Mouse (Mus musculus) hindbrain, embryonic 13.5 days (tissue): ENCODE data around the gene Baiap2. TPM values are rescaled to one million over a fixed set of nuclear protein-coding genes. Genes with fewer than 3 reads are reported as not detected.
A peak's percentile ranks its signal among the peaks of the same experiment; 100 is the strongest.

ENCODE experiments used
- ATAC-seq: fragments of 200-750 bp; cut with Nextera tagmentation; 2 replicates; pipeline ENCODE4 v1.8.0; 2017; ENCODE audit warnings: moderate TSS enrichment; ENCODE audit not compliant: low FRiP score
- H3K27ac ChIP-seq: fragments of 300-500 bp; sonication (generic); 2 replicates; pipeline ENCODE4 v1.5.1; 2015; ENCODE audit warnings: inconsistent platforms, mild to moderate bottlenecking, moderate library complexity
- H3K27me3 ChIP-seq: fragments of 300-500 bp; sonication (generic); 2 replicates; pipeline ENCODE4 v1.6.1; 2015; ENCODE audit warnings: mild to moderate bottlenecking, inconsistent platforms
- H3K36me3 ChIP-seq: fragments of 300-500 bp; sonication (generic); 2 replicates; pipeline ENCODE4 v1.6.1; 2015; ENCODE audit warnings: mild to moderate bottlenecking, inconsistent platforms
- H3K4me1 ChIP-seq: fragments of 300-500 bp; sonication (generic); replicated peaks from 2 replicates; pipeline ENCODE4 v1.6.1; 2015; ENCODE audit warnings: inconsistent platforms
- H3K4me2 ChIP-seq: fragments of 300-500 bp; sonication (generic); 2 replicates; pipeline ENCODE4 v1.6.1; 2015; ENCODE audit warnings: inconsistent platforms, mild to moderate bottlenecking, moderate library complexity
- H3K4me3 ChIP-seq: fragments of 300-500 bp; sonication (generic); 2 replicates; pipeline ENCODE4 v1.5.1; 2015; ENCODE audit warnings: mild to moderate bottlenecking, inconsistent platforms
- H3K9ac ChIP-seq: fragments of 300-500 bp; sonication (generic); 2 replicates; pipeline ENCODE4 v1.6.1; 2015; ENCODE audit warnings: mild to moderate bottlenecking, inconsistent platforms
- H3K9me3 ChIP-seq: fragments of 300-500 bp; sonication (generic); 2 replicates; pipeline ENCODE4 v1.6.1; 2016; ENCODE audit warnings: inconsistent platforms
- WGBS: fragments of 180-500 bp; shearing (Covaris S2); methylation state at CpG from one replicate; pipeline ENCODE4 v1.1.7; 2015; 5-methylcytosine and 5-hydroxymethylcytosine counted together
- polyA plus RNA-seq: library from polyadenylated mRNA; unstranded; fragments of >200 nt; fragmentation: Nextera tagmentation; extraction: Ambion mirVana; gene quantifications from 2 replicates; pipeline ENCODE4 v1.2.1, GENCODE M21; 2015

Baiap2 gene
- 10.0 and 12.3 TPM in 2 replicates for polyA plus RNA-seq

DNA sequence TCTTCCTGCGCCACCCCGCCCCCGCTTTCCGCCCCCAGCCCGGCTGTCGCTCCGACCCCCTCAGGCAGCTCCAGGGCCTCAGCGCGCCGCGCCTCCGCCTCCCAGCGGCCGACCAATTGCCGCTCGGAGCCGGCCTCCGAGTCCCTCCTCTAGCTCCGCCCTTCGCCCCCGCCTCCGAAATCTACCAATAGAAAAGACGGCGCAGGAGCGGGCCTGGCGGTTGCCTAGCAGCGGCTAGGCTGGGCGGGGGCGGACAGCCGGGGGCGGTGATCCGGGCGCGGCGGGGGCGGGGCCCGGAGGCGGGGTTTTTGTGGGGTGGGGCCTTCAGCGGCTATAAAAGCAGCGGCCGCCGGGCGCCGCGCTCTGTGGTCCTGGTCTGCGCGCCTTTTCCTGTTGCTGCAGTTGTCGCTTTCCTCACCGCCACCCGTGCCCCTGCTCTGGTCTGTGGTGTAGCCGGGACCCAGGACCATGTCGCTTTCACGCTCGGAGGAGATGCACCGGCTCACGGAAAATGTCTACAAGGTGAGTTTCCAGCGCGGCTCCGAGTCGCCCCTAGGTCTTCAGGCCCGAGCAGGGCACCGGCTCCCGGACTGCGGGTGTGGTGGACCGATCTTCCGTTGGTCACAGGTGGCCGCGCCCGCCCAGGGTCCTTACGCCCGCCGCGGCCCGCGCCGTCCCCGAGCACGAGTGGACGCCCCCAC lies at the start of gene Baiap2:
TSS of gene Baiap2 (plus strand) at position 37 of the 701 bp plus-strand sequence.
- Histone ChIP-seq H3K27me3 (peaks cover 49% of the 10 kb centered on the region), H3K9me3 (no peaks in the 10 kb centered on the region), H3K9ac (peak within 1 kb of the TSS; percentile 81), H3K27ac (peak within 1 kb of the TSS; percentile 75), H3K36me3 (no peaks in the 10 kb centered on the region), H3K4me2 (peak within 1 kb of the TSS; percentile 95), H3K4me1 (peaks cover 69% of the 10 kb centered on the region), H3K4me3 (peak within 1 kb of the TSS; percentile 59)
- peak; percentile 96 for ATAC-seq
- WGBS = 2% methylated on average over 73 of the region's 79 CpGs

DNA sequence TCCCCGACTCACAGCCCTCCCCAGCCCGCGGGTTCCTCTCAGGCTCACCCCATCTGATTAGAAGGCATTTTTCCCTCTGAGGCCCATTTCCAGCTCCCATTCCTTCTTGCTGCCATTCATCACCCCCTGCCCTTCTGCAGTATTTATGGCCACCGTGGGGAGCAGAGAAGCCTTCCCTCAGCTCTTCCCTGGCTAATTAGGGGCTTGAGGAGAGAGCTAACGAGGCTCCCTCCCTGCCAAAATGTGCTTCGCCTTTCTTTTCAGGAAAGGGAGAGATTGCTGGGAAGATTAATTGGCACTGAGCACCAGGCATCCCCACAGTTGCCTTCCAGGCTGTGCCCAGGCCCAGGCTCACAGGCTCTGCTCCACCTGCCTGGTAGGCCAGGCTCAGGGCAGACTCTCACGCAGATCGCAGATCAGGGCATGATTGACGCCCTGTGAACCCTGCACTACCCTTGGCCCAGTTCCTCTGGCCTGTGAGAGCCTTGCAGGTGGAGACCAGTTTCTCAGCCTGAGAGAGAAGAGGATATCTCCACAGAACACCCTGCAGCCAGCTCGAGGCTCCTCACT lies 48.8 kb upstream of the Baiap2 start:
- 0 out of 2 replicates have a peak, but pooled peaks have one; percentile 22 for ATAC-seq
- H3K36me3 ChIP-seq = peaks cover 59% of the 10 kb centered on the region
- no peaks in the 10 kb centered on the region for H3K9me3 ChIP-seq
- H3K9ac ChIP-seq = peak overlapping the region; percentile 59
- no peaks in the 10 kb centered on the region for H3K27me3 ChIP-seq
- H3K4me2 ChIP-seq = no peak overlapping the region
- H3K27ac ChIP-seq = peak overlapping the region; percentile 87
- 63% methylated on average over 10 of the region's 10 CpGs for WGBS
- H3K4me3 ChIP-seq = no peak overlapping the region
- H3K4me1 ChIP-seq = peaks cover 61% of the 10 kb centered on the region

DNA sequence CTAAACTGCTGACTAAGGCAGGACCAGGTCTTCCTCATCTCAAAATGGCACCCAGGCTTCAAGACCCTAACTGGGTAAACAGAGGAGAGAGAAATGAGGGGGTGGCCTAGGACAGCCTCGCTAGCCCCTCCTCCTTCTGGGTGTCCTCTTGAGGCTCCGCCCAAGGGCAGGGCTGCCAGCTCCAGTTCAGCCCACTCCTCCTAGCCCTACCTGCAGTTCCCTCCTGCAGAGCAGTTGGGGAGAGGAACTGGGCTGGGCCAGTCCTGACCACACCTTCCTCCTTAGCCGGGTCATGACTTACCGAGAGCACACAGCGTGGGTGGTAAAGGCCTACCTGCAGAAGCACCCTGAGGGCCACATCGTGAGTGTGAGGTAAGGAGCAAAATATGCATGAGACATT lies 47.9 kb upstream of the Baiap2 start:
- Histone ChIP-seq H3K9ac (no peak overlapping the region), H3K36me3 (peaks cover 56% of the 10 kb centered on the region), H3K27me3 (no peaks in the 10 kb centered on the region), H3K4me2 (no peak overlapping the region), H3K9me3 (no peaks in the 10 kb centered on the region), H3K4me3 (no peak overlapping the region), H3K4me1 (peaks cover 70% of the 10 kb centered on the region), H3K27ac (peak overlapping the region; percentile 87)
- ATAC-seq = no peak
- 75% methylated on average over 6 of the region's 6 CpGs for WGBS

DNA sequence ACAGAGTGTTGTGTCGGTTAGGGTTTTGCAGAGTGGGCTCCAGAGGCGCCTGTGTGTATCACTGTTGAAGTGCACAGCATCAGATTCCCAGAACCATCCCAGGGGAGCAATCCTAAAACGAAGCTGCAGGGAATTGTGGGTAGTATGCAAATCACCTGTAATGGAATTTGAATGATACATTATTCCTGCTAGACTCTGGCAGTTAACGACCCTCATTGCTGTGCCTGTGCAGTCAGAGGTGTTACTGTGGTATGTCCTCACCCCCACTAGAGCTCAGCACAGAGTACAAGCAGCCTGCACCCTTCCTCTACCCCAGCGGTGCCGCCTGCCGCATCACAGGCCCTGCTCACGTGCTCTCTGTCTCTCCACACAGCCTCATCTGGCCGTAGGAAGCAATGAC lies 45.5 kb upstream of the Baiap2 start:
- H3K36me3 ChIP-seq = peaks cover 37% of the 10 kb centered on the region
- H3K27ac ChIP-seq = peak overlapping the region; percentile 94
- ATAC-seq = peak; percentile 86
- no peaks in the 10 kb centered on the region for H3K9me3 ChIP-seq
- WGBS = 66% methylated on average over 9 of the region's 9 CpGs
- peaks cover 70% of the 10 kb centered on the region for H3K4me1 ChIP-seq
- H3K4me3 ChIP-seq = no peak overlapping the region
- H3K4me2 ChIP-seq = no peak overlapping the region
- H3K9ac ChIP-seq = peak overlapping the region; percentile 55
- H3K27me3 ChIP-seq = no peaks in the 10 kb centered on the region

DNA sequence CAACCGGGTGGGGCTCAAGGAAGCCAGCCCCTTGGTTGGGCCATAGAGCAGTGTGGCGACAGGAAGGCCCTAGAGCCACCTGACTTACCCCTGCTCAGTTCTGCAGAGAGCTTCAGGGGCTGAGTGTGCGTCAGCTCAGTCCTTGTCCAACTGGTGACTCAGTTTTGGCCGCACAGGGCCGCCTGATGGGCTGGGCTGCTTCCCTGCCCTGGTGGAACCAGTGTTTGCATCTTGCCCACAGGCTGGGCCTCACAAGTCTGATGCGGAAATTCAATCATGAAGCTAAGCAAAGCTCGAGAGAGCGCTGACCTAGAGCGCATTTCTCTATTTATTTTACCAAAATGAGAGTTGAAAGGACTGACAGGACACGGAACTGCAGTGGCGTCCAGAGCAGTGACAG lies 43.6 kb upstream of the Baiap2 start:
- Histone ChIP-seq H3K27me3 (no peaks in the 10 kb centered on the region), H3K27ac (peak overlapping the region; percentile 94; the same call in 1 of the 2 replicates)

DNA sequence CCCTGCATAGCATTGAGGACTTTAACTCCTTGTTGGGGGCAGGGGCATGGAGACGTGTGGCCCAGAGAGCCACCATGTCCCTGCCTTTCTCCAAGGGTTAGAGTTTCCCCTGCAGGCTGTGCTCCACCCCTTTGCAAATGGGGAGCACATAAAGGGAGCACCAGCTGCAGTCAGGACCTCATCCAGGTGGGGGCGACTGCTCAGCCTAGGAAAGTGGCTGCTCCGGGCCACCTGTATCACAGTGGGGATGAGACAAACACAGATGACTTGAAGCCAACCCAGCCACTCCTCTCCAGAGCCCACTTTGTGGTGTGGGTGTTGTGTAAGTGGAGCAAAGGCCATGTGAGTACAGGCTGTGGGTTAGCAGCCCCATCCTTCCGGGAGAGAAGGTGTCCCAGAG lies 41.4 kb upstream of the Baiap2 start:
- H3K9ac ChIP-seq = no peak overlapping the region
- peaks cover 8% of the 10 kb centered on the region for H3K27me3 ChIP-seq
- H3K36me3 ChIP-seq = peaks cover 22% of the 10 kb centered on the region
- no peaks in the 10 kb centered on the region for H3K9me3 ChIP-seq
- H3K4me3 ChIP-seq = no peak overlapping the region
- ATAC-seq = no peak
- H3K4me1 ChIP-seq = peaks cover 33% of the 10 kb centered on the region
- 70% methylated on average over 4 of the region's 4 CpGs for WGBS
- no peak overlapping the region for H3K27ac ChIP-seq
- no peak overlapping the region for H3K4me2 ChIP-seq

More for the DNA sequence above, 43.6 kb upstream of the Baiap2 start:
- Histone ChIP-seq H3K9ac (peak overlapping the region; percentile 55; the same call in 1 of the 2 replicates), H3K4me2 (no peak overlapping the region), H3K4me1 (peaks cover 55% of the 10 kb centered on the region), H3K9me3 (no peaks in the 10 kb centered on the region), H3K36me3 (peaks cover 35% of the 10 kb centered on the region), H3K4me3 (no peak overlapping the region)
- 75% methylated on average over 11 of the region's 11 CpGs for WGBS
- ATAC-seq = no peak

DNA sequence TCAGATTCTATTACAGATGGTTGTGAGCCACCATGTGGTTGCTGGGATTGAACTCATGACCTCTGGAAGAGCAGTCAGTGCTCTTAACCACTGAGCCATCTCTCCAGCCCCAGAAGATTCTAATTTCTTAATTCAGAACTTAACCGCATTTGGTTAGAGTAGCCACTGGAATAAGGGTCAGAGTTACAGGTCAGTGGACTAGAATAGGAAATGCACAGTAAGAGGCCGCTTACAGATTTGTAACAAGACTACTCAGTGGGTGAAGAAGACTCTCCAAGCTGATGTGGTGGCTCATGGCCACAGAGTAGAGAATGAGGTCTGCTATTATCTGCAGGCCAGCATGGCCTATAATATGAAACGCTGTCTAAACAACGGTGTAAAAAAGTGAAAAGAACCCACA lies 39.7 kb upstream of the Baiap2 start:
- H3K27me3 ChIP-seq = peaks cover 20% of the 10 kb centered on the region
- no peaks in the 10 kb centered on the region for H3K9me3 ChIP-seq
- WGBS = 71% methylated on average over 4 of the region's 4 CpGs
- H3K27ac ChIP-seq = no peak overlapping the region
- no peak overlapping the region for H3K4me3 ChIP-seq
- H3K4me1 ChIP-seq = peaks cover 18% of the 10 kb centered on the region
- no peak overlapping the region for H3K9ac ChIP-seq
- ATAC-seq = no peak
- no peak overlapping the region for H3K4me2 ChIP-seq
- H3K36me3 ChIP-seq = peaks cover 16% of the 10 kb centered on the region

DNA sequence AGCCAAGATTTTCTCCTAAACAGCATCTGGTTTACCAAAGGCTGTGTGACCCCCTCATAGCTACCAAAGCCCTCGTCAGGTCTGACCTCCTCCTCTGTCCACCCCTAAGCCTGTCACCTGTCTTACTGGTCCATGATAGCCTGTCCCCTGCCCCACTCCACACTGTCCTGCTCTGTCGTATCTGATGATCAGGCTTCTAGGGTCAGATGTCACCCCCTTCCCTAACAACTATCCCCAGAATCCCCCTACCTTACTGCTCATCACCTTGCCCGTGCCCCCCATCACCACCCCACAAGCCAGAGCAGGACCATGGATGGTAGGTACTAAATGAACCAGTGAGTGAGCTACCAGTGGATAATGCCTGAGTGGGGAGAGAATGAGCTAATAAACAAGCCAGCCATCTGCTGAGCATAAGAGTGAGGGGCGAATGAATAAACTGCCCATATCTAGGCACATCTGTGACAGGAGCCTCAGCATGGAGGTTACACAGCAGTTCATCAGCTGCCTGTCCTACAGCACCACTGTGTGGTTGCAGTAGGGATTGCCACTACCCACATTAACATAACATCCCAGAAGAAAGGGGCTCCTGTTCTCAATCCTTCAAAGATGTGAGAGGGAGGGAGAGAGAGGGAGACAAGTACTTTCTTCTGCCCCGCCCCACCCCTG lies 37.8 kb upstream of the Baiap2 start:
- Histone ChIP-seq H3K27ac (no peak overlapping the region), H3K27me3 (peaks cover 30% of the 10 kb centered on the region), H3K4me2 (no peak overlapping the region), H3K9me3 (no peaks in the 10 kb centered on the region), H3K4me3 (no peak overlapping the region), H3K36me3 (peaks cover 1% of the 10 kb centered on the region; the same call in 1 of the 2 replicates), H3K9ac (peak overlapping the region; percentile 43; the same call in 1 of the 2 replicates), H3K4me1 (peaks cover 3% of the 10 kb centered on the region; the same call in 1 of the 2 replicates)
- ATAC-seq = peak; percentile 64
- WGBS = 40% methylated on average over 5 of the region's 5 CpGs

DNA sequence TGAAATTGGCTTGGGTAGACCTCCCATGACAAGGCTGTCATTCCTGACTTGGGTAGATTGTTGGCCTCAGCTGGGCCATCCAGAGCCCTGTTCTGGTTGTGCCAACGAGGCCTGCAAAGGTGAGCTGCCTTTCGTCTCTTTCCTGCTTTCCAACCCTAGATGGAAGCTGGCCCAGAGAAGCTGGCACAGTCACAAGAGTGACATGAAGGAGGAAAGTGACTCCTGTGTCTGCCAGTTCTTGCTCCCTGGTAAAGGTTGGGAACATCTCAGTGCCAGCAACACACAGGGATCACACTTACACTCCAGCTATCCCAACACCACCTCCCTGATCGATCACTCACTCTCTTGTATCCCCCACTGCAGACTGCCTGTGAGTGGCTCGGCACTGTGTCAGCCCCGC lies 36.8 kb upstream of the Baiap2 start:
- H3K9ac ChIP-seq = no peak overlapping the region
- H3K4me3 ChIP-seq = no peak overlapping the region
- peaks cover 5% of the 10 kb centered on the region; the same call in 1 of the 2 replicates for H3K4me1 ChIP-seq
- H3K36me3 ChIP-seq = no peaks in the 10 kb centered on the region
- no peak overlapping the region for H3K4me2 ChIP-seq
- 91% methylated on average over 5 of the region's 5 CpGs for WGBS
- H3K27ac ChIP-seq = no peak overlapping the region
- no peak for ATAC-seq
- no peaks in the 10 kb centered on the region for H3K9me3 ChIP-seq
- peaks cover 30% of the 10 kb centered on the region for H3K27me3 ChIP-seq

DNA sequence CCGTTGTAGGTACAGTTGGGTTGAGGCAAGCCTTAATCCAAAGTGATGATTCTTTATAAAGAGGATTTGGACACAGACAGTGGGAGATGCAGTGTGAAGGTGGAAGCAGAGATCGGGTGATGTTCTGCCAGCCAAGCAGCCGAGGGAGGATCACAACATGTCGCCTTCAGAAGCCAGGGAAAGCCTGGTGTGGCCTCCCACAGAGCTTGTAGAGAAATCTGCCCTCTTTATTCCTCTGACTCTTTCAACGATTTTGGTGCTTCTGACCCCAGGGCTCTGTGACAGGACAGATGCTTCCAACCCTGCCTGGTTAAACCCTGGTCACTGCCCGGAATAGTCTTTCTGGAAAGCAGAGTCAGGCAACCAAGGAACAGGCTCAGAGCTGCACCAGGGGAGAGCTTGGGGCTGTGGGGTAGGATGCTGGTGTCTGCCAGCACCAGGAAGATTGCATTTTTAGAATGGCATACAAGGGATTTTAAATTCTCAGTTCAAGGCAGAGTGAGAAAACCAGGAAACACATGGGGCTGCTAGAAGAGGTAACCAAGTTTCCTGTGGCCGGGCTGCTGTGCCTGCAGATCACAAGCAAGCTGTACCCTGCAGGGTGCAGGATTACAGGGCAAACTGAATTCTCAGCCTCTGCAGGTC lies 35.4 kb upstream of the Baiap2 start:
- peaks cover 5% of the 10 kb centered on the region; the same call in 1 of the 2 replicates for H3K4me1 ChIP-seq
- no peaks in the 10 kb centered on the region for H3K9me3 ChIP-seq
- peak overlapping the region; percentile 49; the same call in 1 of the 2 replicates for H3K9ac ChIP-seq
- H3K27ac ChIP-seq = no peak overlapping the region
- H3K36me3 ChIP-seq = no peaks in the 10 kb centered on the region
- WGBS = 44% methylated on average over 7 of the region's 7 CpGs
- ATAC-seq = no peak
- H3K4me3 ChIP-seq = no peak overlapping the region
- H3K27me3 ChIP-seq = peaks cover 30% of the 10 kb centered on the region
- H3K4me2 ChIP-seq = no peak overlapping the region

DNA sequence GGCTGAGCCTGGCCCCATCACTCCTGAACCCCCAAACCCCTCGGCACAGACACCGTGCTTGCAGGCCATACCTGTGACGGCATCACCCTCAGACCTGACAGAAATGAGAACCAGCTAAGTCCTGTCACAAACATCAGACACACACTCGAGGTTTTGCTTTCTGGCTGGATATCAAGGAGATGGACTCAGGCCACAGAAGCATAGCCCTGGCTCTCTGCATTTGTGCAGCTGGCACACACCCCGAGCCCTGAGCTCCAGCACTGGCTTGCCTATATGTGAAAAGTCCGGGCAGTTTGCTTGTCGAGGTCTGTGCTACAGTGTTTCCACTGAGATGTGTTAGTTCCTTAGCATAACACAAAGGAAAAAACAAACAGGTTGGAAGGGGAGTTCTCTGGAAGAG lies 34.9 kb upstream of the Baiap2 start:
- Histone ChIP-seq H3K27ac (no peak overlapping the region), H3K4me1 (peaks cover 6% of the 10 kb centered on the region), H3K36me3 (no peaks in the 10 kb centered on the region), H3K4me3 (no peak overlapping the region), H3K9me3 (no peaks in the 10 kb centered on the region), H3K4me2 (no peak overlapping the region), H3K27me3 (peaks cover 30% of the 10 kb centered on the region), H3K9ac (0 out of 2 replicates have a peak overlapping the region, but pooled peaks have one; percentile 49)
- WGBS = 52% methylated on average over 7 of the region's 7 CpGs
- ATAC-seq = no peak

DNA sequence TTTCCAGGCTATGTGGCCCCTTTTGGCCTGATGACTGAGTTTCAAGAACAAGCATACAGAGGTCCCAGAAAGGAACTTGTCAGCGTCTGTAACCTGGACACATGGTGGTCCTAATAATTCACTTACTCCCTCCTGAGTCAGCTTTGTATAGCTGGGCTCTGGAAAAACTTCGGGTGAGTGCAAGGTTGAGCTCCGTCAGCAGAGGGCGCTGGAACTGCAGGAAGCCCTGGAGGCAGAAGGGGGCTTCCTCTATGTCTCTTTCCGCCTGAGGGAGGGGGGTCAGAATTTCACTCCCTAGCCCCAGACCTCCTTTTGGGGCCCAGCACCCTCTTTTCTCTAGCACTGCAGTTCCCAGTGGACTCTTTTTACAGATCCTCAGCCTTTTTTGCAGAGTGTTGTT lies 33.1 kb upstream of the Baiap2 start:
- Histone ChIP-seq H3K4me3 (no peak overlapping the region), H3K9ac (peak overlapping the region; percentile 19; the same call in 1 of the 2 replicates), H3K4me1 (peaks cover 18% of the 10 kb centered on the region), H3K36me3 (no peaks in the 10 kb centered on the region), H3K9me3 (no peaks in the 10 kb centered on the region), H3K27ac (no peak overlapping the region), H3K27me3 (peaks cover 30% of the 10 kb centered on the region), H3K4me2 (no peak overlapping the region)
- 0% methylated on average over 5 of the region's 5 CpGs for WGBS
- ATAC-seq = no peak
